Mouse (Mus musculus): ENCODE data around the gene Trim9.

Trim9 gene
- long read RNA-seq, experiment 1, partial matches to known transcripts: 0 of 1 reads
- long read RNA-seq, experiment 1, other reads (novel, unspliced or antisense): 1 of 1 reads
- long read RNA-seq, experiment 2, partial matches to known transcripts: 0 of 1 reads
- long read RNA-seq, experiment 2, other reads (novel, unspliced or antisense): 1 of 1 reads

GRCm38 (mm10) chr12:70347202-70347841 lies at the start of gene Trim9:
Gene Trim9 (minus strand): TSS chr12:70347614.
- intact Hi-C loops (cut with DNase I): loop anchor here (5.0 kb wide), 1 partner anchor 85 kb away; no protein-coding TSS in a partner anchor

DNA sequence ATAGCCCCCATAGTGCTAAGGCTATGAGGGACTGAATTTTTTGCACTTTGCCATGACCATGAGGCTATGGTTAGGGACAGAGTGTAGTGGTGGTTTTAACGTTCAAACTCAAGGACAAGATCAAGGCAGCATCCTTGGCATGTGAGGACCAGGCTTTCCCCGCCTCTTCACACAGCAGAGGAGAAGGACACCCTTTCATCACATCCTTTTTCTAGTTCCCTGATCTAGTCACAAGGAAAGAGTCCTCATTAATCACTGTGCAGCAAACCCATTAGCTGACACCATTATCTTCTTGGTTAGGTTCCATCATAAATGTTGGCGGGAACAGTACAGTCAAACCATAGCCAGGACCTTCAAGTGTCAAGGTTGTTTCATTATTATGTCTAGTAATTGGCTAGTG lies 47.6 kb upstream of the Trim9 start:
- intact Hi-C loops (cut with DNase I): no loop called here

DNA sequence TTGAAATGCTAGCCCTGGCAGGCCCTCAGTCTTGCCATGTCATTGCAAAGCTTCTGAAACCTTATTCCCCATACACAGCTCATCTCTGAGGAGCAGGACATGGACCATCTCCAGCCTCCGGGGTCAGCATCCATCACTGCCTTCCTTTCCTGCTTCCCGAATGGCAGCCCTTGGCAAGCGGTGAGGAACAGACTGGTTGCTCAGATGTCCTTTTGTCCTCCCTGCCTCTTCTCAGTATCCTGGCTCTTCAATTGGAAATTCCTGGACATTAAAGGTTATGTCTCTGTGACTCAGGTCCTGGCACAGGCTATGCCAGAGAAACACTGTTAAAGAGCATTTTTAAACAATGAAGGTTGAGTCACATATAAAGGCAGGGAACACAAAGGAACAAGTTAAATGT lies 43.8 kb upstream of the Trim9 start:
- intact Hi-C loops (cut with DNase I): no loop called here

- intact Hi-C loops (cut with DNase I): no loop called here
Measured at GRCm38 (mm10) chr12:70374976-70375375, 27.6 kb upstream of the Trim9 start.

GRCm38 (mm10) chr12:70372874-70373273 lies 25.5 kb upstream of the Trim9 start:
- intact Hi-C loops (cut with DNase I): no loop called here

DNA sequence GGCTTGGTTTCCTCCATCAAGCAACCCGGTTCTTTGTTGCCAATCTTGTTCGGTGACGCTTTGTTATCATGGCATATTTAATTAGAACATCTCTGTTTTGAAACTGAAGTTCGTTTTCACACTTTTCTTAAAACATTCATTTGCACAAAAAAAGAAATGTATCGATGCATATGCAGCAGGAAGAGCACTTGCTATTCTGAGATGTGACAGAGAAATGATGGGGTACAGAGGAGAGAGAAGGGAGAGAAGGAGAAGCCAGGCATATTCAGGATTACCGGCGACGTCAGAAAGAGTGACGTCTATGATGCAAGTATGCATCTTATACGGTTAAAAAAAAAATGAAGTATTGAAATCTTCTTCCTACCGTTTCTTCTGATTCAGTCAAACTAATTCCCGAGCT lies 21.9 kb upstream of the Trim9 start:
- intact Hi-C loops (cut with DNase I): no loop called here

DNA sequence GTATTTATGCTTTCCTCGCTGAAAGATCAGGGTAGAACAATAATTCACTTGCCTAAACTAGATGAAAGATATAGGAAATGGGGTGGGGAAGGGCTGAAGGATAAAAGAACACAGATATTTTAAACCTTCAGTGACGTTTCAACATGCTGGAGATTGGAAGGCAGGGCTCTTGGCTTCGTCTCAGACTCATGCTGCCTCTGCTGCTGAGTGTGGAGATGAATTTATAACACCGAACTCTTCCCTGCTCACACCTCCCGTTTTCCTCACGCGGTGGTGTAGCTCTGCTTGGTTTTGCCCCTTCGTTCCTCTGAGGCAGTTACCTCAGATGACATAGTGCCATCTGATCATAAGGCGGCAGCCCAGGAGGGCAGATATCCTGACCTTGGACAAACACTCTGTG lies 21.4 kb upstream of the Trim9 start:
- intact Hi-C loops (cut with DNase I): no loop called here

- intact Hi-C loops (cut with DNase I): no loop called here
Measured at GRCm38 (mm10) chr12:70367326-70368248, 20.2 kb upstream of the Trim9 start.

- intact Hi-C loops (cut with DNase I): no loop called here
Measured at GRCm38 (mm10) chr12:70363016-70363415, 15.6 kb upstream of the Trim9 start.

- intact Hi-C loops (cut with DNase I): no loop called here
Measured at GRCm38 (mm10) chr12:70360276-70360675, 12.9 kb upstream of the Trim9 start.

DNA sequence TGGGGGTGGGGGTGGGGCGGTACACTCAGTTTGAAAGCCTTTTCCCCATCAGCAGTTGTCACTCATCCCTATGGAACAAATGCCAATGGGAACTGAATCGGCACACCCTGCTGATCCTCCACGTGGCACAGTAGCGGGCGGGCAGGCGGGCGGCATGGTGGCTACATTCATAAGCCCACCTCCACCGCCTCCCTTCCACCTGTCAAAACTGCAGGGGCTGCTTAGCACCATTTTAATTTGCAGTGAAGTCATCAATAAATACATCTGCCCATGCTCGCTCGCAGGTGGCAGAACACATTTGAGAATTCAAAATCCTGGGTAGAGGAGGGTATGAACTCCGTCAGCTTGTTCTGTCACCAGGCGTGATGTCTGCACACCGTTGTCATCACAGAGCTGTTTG lies 12.0 kb upstream of the Trim9 start:
- intact Hi-C loops (cut with DNase I): no loop called here

- intact Hi-C loops (cut with DNase I): no loop called here
Measured at GRCm38 (mm10) chr12:70354926-70355325, 7.5 kb upstream of the Trim9 start.

GRCm38 (mm10) chr12:70350490-70350889 lies 3.1 kb upstream of the Trim9 start:
- intact Hi-C loops (cut with DNase I): no loop called here

DNA sequence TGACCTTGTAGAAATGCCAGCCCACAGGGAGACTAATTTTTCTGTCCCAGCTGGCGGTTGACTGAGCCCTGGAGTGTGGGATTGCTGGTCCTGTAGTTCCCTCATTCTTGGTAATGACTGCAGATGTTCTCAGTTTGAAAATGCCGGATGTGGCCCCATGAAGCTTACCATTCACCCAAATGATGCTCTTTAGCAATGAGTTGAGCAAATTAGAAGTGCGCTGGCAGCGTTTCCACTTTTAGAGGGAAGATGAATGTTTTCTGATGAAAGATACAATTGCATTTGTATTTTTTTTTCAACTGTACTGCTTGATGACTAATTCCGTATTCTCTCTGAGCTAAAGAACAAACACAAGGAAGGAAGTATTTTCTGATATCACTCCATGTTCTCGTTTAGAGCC lies 2.4 kb upstream of the Trim9 start:
- intact Hi-C loops (cut with DNase I): loop anchor here (5.0 kb wide), 1 partner anchor 83 kb away; no protein-coding TSS in a partner anchor

DNA sequence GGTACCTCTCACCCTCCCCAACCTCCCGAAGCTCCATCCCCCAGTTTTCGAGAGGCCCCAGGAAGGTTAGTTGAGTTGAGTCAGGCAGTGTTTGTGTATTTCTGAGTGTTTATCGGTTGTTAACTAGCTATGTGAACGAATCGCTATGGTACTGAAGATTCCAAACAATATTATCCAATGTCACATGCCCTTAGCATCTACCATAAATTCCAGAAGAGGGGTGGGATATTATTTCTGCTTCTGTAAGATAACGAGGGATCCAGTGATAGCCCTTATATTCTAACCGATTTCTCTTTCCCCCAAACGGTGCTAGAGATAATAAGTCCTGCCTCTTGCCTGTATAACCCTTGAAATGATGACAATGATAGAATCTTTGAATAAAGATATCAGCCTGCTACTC lies 612 bp upstream of the Trim9 start:
- intact Hi-C loops (cut with DNase I): loop anchor here (5.0 kb wide), 1 partner anchor 84 kb away; no protein-coding TSS in a partner anchor

GRCm38 (mm10) chr12:70346139-70347026 lies 1.0 kb downstream of the Trim9 start:
- intact Hi-C loops (cut with DNase I): loop anchor here (5.0 kb wide), 1 partner anchor 86 kb away; no protein-coding TSS in a partner anchor

DNA sequence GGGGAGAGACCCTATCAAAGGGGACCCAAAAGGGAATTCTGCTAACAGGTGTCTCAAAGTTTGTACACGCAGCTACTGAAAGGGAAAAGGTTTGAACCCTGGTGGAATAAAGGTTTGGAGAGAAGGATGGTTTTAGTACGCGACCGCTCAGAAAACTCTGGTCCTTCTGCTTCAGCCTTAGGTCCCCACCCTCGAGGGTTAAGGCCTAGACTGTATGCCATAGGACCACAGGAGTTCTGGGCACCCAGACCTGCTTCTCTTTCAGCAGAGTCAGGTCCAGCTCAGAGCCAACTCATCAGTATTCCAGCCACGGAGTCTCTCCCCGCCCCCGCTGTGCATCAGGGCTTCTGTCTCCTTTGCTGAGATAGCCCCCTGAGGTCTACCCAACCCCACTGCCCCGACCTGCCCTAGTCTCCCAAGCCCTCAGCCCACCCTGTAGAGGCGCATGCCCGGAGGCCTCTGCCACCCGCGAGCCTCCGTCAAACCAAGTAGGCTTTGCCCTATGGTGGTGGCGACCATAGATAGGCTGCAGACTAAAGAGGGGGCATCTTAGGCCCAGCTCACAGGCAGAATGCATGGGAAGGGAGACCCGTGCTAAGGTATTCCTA lies 1.8 kb downstream of the Trim9 start:
- intact Hi-C loops (cut with DNase I): loop anchor here (5.0 kb wide), 1 partner anchor 87 kb away; no protein-coding TSS in a partner anchor

DNA sequence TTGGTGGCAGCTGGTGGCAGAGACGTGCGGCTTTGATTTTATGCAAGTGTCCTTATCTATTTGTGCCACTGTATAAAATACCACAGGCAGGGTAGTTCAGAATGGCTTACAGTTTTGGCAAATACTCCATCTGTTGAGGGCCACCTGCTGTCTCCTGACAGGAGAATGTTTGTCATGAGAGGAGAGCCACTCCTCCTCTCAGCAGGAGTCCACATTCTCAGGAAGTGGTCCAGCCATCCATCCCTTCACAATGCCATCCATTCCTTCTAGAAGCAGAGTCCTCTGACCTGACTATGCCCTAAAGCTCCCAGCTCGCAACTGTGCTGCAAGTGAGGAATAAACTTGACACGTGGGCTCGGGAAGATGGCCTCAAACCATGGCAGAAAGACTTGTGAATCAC lies 12.2 kb downstream of the Trim9 start:
- intact Hi-C loops (cut with DNase I): no loop called here

DNA sequence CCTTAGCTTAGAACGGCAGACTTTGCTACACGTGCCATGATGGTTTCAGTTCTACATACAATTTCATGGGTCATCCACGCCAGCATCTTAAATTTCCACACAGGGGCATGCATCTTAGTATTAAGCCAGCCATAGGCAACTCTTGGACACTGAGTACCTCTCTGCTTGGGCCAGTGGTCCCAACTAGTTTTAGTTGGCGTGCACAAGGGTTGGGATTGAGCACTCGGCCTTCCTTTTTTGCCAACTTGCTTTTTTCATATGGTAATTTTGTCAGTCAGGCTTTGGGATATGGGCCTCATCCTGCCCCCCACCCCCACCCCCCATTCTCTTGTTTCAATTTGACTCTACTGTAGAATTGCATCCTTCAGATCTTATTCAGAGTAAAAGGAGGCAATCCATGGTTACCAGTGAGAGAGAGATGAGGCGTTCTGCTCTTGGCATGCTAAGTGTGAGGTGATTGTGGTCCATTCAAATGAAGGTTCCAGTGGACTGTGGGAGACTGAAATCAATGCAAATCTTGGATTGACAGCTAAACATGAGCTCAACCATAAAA lies 14.1 kb downstream of the Trim9 start:
- intact Hi-C loops (cut with DNase I): no loop called here

DNA sequence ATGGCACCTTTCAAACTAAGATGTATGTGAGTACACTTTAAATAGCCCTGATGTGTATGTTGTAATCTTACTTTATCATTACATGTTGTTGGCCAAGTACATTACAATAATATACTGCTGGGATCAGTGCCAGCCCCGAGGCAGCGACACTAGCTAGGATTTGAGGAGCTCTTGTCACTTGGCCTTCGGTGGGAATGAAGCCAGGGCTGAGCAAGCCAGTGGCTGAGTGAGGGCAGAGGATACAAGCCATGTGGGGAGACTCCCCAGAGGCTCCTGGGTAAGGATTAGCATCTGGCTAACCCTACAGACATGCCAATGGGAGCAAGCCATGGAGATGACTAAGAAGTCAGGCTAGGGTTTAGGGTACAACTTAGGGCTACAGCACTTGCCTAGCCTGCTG lies 18.4 kb downstream of the Trim9 start:
- intact Hi-C loops (cut with DNase I): no loop called here

Data from adrenal gland (tissue).